Mouse (Mus musculus) heart, postnatal 10 days (tissue): ENCODE measurements at regions not wholly inside any gene's neighbourhood (a gene's known extent, or its start where the extent isn't known, plus 50 kb on each side); places are given as distances from the start of the nearest gene placed in this dataset.
"Not testable (repeated sequence)": the region's sequence is repeated elsewhere in the genome, so short reads cannot be mapped to it uniquely, and the experiment has no call there.

Source experiments
- DNase-seq, 2 experiments: peaks; one replicate each; pipeline ENCODE4 v3.0.0; 2021
- intact Hi-C: fragments of 180-260 bp; cut with DNase I; formaldehyde crosslinking; loops from one replicate; pipeline ENCODE4 v1.15.1; 2025

GRCm38 (mm10) chr7:64101679-64102078 is 52.0 kb upstream of the Trpm1 start:
- DNase-seq = no peak
- intact Hi-C loops = no loop called here

GRCm38 (mm10) chr7:64099606-64100005 is 54.0 kb upstream of the Trpm1 start:
- DNase-seq = no peak
- intact Hi-C loops = no loop called here

- intact Hi-C loops = no loop called here
Observed at GRCm38 (mm10) chr7:64090067-64090466, 63.6 kb upstream of the Trpm1 start.

GRCm38 (mm10) chr7:64089034-64089433 is 64.6 kb upstream of the Trpm1 start:
- intact Hi-C loops = no loop called here

More at GRCm38 (mm10) chr7:64090067-64090466, 63.6 kb upstream of the Trpm1 start:
- no peak for DNase-seq

GRCm38 (mm10) chr7:64083978-64084377 is 69.7 kb upstream of the Trpm1 start:
- intact Hi-C loops, DNase-seq: not testable (repeated sequence)

More at GRCm38 (mm10) chr7:64089034-64089433, 64.6 kb upstream of the Trpm1 start:
- DNase-seq = no peak

- intact Hi-C loops = no loop called here
- no peak for DNase-seq
Observed at GRCm38 (mm10) chr7:64082651-64083050, 71.0 kb upstream of the Trpm1 start.

- no peak for DNase-seq
- intact Hi-C loops = no loop called here
Observed at GRCm38 (mm10) chr7:64082201-64082600, 71.4 kb upstream of the Trpm1 start.

- intact Hi-C loops = no loop called here
- DNase-seq = no peak
Observed at GRCm38 (mm10) chr7:64081618-64082017, 72.0 kb upstream of the Trpm1 start.

- DNase-seq = no peak
- intact Hi-C loops = no loop called here
Observed at GRCm38 (mm10) chr7:64081019-64081418, 72.6 kb upstream of the Trpm1 start.

- intact Hi-C loops = loop anchor here (5.0 kb wide), 1 partner anchor 227 kb away; no protein-coding TSS in a partner anchor
- DNase-seq = no peak
Observed at GRCm38 (mm10) chr7:64079301-64079700, 74.3 kb upstream of the Trpm1 start.

GRCm38 (mm10) chr7:64078646-64079045 is 75.0 kb upstream of the Trpm1 start:
- DNase-seq = no peak
- intact Hi-C loops = loop anchor here (5.0 kb wide), 1 partner anchor 226 kb away; no protein-coding TSS in a partner anchor

- DNase-seq = peak in 1 of 2 experiments; percentile 48
Observed at GRCm38 (mm10) chr7:64077526-64077925, 76.1 kb upstream of the Trpm1 start.

GRCm38 (mm10) chr7:64076764-64077360 is 76.8 kb upstream of the Trpm1 start:
- DNase-seq = no peak
- intact Hi-C loops = loop anchor here (2.0 to 5.0 kb wide), 2 partner anchors 225 to 324 kb away; no protein-coding TSS in a partner anchor

More at GRCm38 (mm10) chr7:64077526-64077925, 76.1 kb upstream of the Trpm1 start:
- intact Hi-C loops = loop anchor here (2.0 to 5.0 kb wide), 2 partner anchors 225 to 325 kb away; no protein-coding TSS in a partner anchor

- intact Hi-C loops = loop anchor here (2.0 to 5.0 kb wide), 2 partner anchors 224 to 323 kb away; no protein-coding TSS in a partner anchor
- no peak for DNase-seq
Observed at GRCm38 (mm10) chr7:64075696-64076313, 77.8 kb upstream of the Trpm1 start.

GRCm38 (mm10) chr7:64074661-64075234 is 78.9 kb upstream of the Trpm1 start:
- intact Hi-C loops = loop anchor here (5.0 kb wide), 1 partner anchor 222 kb away; no protein-coding TSS in a partner anchor
- no peak for DNase-seq

- peak in 1 of 2 experiments; percentile 1 for DNase-seq
- intact Hi-C loops = no loop called here
Observed at GRCm38 (mm10) chr7:64074186-64074585, 79.4 kb upstream of the Trpm1 start.

- intact Hi-C loops = no loop called here
- DNase-seq = peak in 1 of 2 experiments; percentile 1
Observed at GRCm38 (mm10) chr7:64073781-64074180, 79.9 kb upstream of the Trpm1 start.

GRCm38 (mm10) chr7:64070930-64071329 is 82.7 kb upstream of the Trpm1 start:
- DNase-seq = no peak
- intact Hi-C loops = no loop called here

GRCm38 (mm10) chr7:64065529-64066247 is 87.9 kb upstream of the Trpm1 start:
- DNase-seq = peak in 1 of 2 experiments; percentile 19
- intact Hi-C loops = no loop called here

- intact Hi-C loops = no loop called here
- peak; percentile 84 to 86 for DNase-seq
Observed at GRCm38 (mm10) chr7:64064460-64065241, 89.0 kb upstream of the Trpm1 start.
